Mouse (Mus musculus): ENCODE measurements around the gene Tspo. TPM values are rescaled to one million over a fixed set of nuclear protein-coding genes. Genes with fewer than 3 reads are reported as not detected.

Gene Tspo
- polyA plus RNA-seq, 1 experiment from 2014 or later: 57.8 TPM

- Histone ChIP-seq H3K4me3 (ENCODE audit: low read length) (peak overlapping the region; percentile 49), H3K9ac (ENCODE audit: low read depth, low read length) (peak overlapping the region; percentile 51), H3K4me1 (ENCODE audit: control insufficient read depth, insufficient read depth, low read length) (peaks cover 28% of the 10 kb centered on the region), H3K36me3 (ENCODE audit: control insufficient read depth, insufficient read depth, low read length) (no peaks in the 10 kb centered on the region), H3K27ac (ENCODE audit: low read depth, low read length) (no peak overlapping the region), H3K27me3 (ENCODE audit: control insufficient read depth, insufficient read depth, low read length) (peaks cover 27% of the 10 kb centered on the region), H3K4me2 (replicated peaks; ENCODE audit: low read depth, low read length) (peak overlapping the region; percentile 84), H3K9me3 (ENCODE audit: control insufficient read depth, low read length) (no peaks in the 10 kb centered on the region)
- ATAC-seq (ENCODE audit: low FRiP score, low TSS enrichment): 0 out of 2 replicates have a peak, but pooled peaks have one; percentile 5
- WGBS: under 1% methylated on average over 26 of the region's 26 CpGs
Measured at GRCm38 (mm10) chr15:83527092-83527437, 36.3 kb upstream of the Tspo start.

DNA sequence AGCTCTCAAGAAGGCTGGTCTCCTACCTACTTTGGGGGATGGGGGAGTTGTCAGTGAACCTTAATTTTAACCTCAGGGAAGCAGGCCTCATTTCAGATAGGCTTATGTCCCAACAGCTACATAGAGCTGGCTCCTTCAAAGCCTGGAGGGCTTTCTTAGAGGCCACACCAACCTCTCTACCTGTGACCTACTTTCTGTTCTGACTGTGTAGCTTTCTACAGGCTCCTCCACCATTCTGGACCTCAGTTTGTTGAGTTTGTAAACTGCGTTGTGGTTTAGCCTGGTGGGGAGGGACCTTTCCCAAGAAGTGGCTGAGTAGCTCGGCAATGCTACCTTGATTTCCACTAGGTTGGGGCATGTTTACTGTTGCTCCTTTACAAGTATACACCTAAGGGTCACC, 35.6 kb upstream of the Tspo start:
- no peak for ATAC-seq (ENCODE audit: low FRiP score, low TSS enrichment)
- H3K4me2 ChIP-seq (replicated peaks; ENCODE audit: low read depth, low read length): peak overlapping the region; percentile 84
- H3K9me3 ChIP-seq (ENCODE audit: control insufficient read depth, low read length): no peaks in the 10 kb centered on the region
- H3K9ac ChIP-seq (ENCODE audit: low read depth, low read length): no peak overlapping the region
- peaks cover 27% of the 10 kb centered on the region for H3K4me1 ChIP-seq (ENCODE audit: control insufficient read depth, insufficient read depth, low read length)
- peaks cover 27% of the 10 kb centered on the region for H3K27me3 ChIP-seq (ENCODE audit: control insufficient read depth, insufficient read depth, low read length)
- no peak overlapping the region for H3K27ac ChIP-seq (ENCODE audit: low read depth, low read length)
- 67% methylated on average over 2 of the region's 2 CpGs for WGBS
- no peak overlapping the region for H3K4me3 ChIP-seq (ENCODE audit: low read length)
- no peaks in the 10 kb centered on the region for H3K36me3 ChIP-seq (ENCODE audit: control insufficient read depth, insufficient read depth, low read length)

DNA sequence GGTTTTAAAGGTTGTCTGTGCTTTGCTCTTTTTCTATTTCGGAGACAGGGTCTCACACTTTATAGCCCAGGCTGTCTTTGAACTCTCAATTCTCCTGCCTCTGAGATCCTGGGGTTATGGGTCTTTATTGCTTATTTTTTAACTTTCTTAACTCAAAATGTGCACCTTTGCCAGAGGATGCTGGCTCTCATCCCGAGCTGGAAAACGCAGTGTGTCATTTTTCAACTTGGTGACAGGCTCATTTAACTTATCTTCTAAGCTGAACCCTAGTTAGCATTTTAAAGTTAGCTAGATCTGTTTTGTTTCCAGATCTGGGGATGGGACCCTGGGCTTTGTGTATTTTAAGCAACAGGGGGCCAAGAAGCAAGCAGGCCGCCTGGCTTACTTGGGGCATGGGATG, 34.5 kb upstream of the Tspo start:
- H3K27ac ChIP-seq (ENCODE audit: low read depth, low read length): no peak overlapping the region
- H3K27me3 ChIP-seq (ENCODE audit: control insufficient read depth, insufficient read depth, low read length): peaks cover 27% of the 10 kb centered on the region
- WGBS: 56% methylated on average over 4 of the region's 4 CpGs
- peaks cover 27% of the 10 kb centered on the region for H3K4me1 ChIP-seq (ENCODE audit: control insufficient read depth, insufficient read depth, low read length)
- no peak overlapping the region for H3K9ac ChIP-seq (ENCODE audit: low read depth, low read length)
- H3K4me2 ChIP-seq (replicated peaks; ENCODE audit: low read depth, low read length): no peak overlapping the region
- ATAC-seq (ENCODE audit: low FRiP score, low TSS enrichment): no peak
- no peaks in the 10 kb centered on the region for H3K9me3 ChIP-seq (ENCODE audit: control insufficient read depth, low read length)
- no peak overlapping the region for H3K4me3 ChIP-seq (ENCODE audit: low read length)
- H3K36me3 ChIP-seq (ENCODE audit: control insufficient read depth, insufficient read depth, low read length): no peaks in the 10 kb centered on the region

GRCm38 (mm10) chr15:83529765-83530164, 33.6 kb upstream of the Tspo start:
- Histone ChIP-seq H3K4me2 (replicated peaks; ENCODE audit: low read depth, low read length) (no peak overlapping the region), H3K9ac (ENCODE audit: low read depth, low read length) (no peak overlapping the region), H3K4me1 (ENCODE audit: control insufficient read depth, insufficient read depth, low read length) (peaks cover 27% of the 10 kb centered on the region), H3K27ac (ENCODE audit: low read depth, low read length) (no peak overlapping the region), H3K4me3 (ENCODE audit: low read length) (no peak overlapping the region), H3K27me3 (ENCODE audit: control insufficient read depth, insufficient read depth, low read length) (peaks cover 27% of the 10 kb centered on the region), H3K9me3 (ENCODE audit: control insufficient read depth, low read length) (no peaks in the 10 kb centered on the region), H3K36me3 (ENCODE audit: control insufficient read depth, insufficient read depth, low read length) (no peaks in the 10 kb centered on the region)
- 76% methylated on average over 5 of the region's 5 CpGs for WGBS
- no peak for ATAC-seq (ENCODE audit: low FRiP score, low TSS enrichment)

DNA sequence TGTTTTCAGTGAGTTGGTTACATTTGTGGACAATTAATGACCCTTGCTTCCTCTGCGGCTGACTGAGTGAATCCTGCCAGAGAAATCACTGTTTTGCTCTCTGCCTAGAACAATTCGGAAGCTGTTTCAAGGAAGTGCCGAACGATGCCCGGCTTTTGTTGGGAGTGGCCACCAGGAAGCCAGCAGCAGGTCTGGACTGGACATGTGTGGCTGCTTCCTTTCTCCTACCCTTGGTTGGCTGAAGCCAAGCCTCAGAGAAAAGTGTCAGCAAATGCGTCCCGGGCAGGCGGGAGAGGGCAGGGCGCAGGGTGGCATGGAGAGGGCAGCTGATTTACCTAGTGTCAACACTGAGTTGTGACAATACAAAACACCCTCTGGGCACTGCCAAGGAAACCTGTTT, 33.2 kb upstream of the Tspo start:
- H3K9ac ChIP-seq (ENCODE audit: low read depth, low read length): no peak overlapping the region

GRCm38 (mm10) chr15:83530688-83531087, 32.7 kb upstream of the Tspo start:
- no peak overlapping the region for H3K4me2 ChIP-seq (replicated peaks; ENCODE audit: low read depth, low read length)
- no peaks in the 10 kb centered on the region for H3K36me3 ChIP-seq (ENCODE audit: control insufficient read depth, insufficient read depth, low read length)
- H3K27ac ChIP-seq (ENCODE audit: low read depth, low read length): peak overlapping the region; percentile 51; the same call in 1 of the 2 replicates
- peaks cover 25% of the 10 kb centered on the region for H3K27me3 ChIP-seq (ENCODE audit: control insufficient read depth, insufficient read depth, low read length)
- no peak overlapping the region for H3K9ac ChIP-seq (ENCODE audit: low read depth, low read length)
- no peak overlapping the region for H3K4me3 ChIP-seq (ENCODE audit: low read length)
- H3K9me3 ChIP-seq (ENCODE audit: control insufficient read depth, low read length): no peaks in the 10 kb centered on the region
- peaks cover 25% of the 10 kb centered on the region for H3K4me1 ChIP-seq (ENCODE audit: control insufficient read depth, insufficient read depth, low read length)
- 59% methylated on average over 6 of the region's 6 CpGs for WGBS
- ATAC-seq (ENCODE audit: low FRiP score, low TSS enrichment): no peak

More for the DNA sequence above, 33.2 kb upstream of the Tspo start:
- no peak for ATAC-seq (ENCODE audit: low FRiP score, low TSS enrichment)
- no peaks in the 10 kb centered on the region for H3K9me3 ChIP-seq (ENCODE audit: control insufficient read depth, low read length)
- no peak overlapping the region for H3K4me3 ChIP-seq (ENCODE audit: low read length)
- H3K27me3 ChIP-seq (ENCODE audit: control insufficient read depth, insufficient read depth, low read length): peaks cover 27% of the 10 kb centered on the region
- WGBS: 33% methylated on average over 9 of the region's 9 CpGs
- no peak overlapping the region for H3K4me2 ChIP-seq (replicated peaks; ENCODE audit: low read depth, low read length)
- H3K36me3 ChIP-seq (ENCODE audit: control insufficient read depth, insufficient read depth, low read length): no peaks in the 10 kb centered on the region
- H3K27ac ChIP-seq (ENCODE audit: low read depth, low read length): peak overlapping the region; percentile 51; the same call in 1 of the 2 replicates
- peaks cover 27% of the 10 kb centered on the region for H3K4me1 ChIP-seq (ENCODE audit: control insufficient read depth, insufficient read depth, low read length)

GRCm38 (mm10) chr15:83531961-83532469, 31.4 kb upstream of the Tspo start:
- Histone ChIP-seq H3K4me1 (ENCODE audit: control insufficient read depth, insufficient read depth, low read length) (peaks cover 18% of the 10 kb centered on the region), H3K9ac (ENCODE audit: low read depth, low read length) (no peak overlapping the region)

DNA sequence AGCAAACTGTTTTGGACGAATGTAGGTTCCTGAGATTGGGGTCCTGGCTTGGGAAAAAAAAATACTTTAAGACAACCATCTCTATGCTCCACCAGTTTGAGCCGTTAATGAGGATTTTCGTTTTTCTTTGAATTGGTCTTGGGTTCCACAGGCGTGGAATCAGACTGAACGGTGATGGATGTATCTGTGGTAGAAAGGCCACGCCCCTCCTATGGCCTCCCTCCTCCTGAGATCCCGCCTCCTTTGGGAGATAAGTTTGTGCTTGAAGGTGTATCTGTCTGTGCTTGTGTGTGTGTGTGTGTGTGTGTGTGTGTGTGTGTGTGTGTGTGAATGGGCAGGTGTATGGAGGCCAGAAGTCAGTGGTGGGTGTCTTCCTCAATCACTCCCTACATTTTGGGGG, 30.8 kb upstream of the Tspo start:
- Histone ChIP-seq H3K27me3 (ENCODE audit: control insufficient read depth, insufficient read depth, low read length) (peaks cover 8% of the 10 kb centered on the region; the same call in 1 of the 2 replicates), H3K27ac (ENCODE audit: low read depth, low read length) (no peak overlapping the region), H3K36me3 (ENCODE audit: control insufficient read depth, insufficient read depth, low read length) (no peaks in the 10 kb centered on the region), H3K9me3 (ENCODE audit: control insufficient read depth, low read length) (no peaks in the 10 kb centered on the region), H3K4me3 (ENCODE audit: low read length) (no peak overlapping the region), H3K4me2 (replicated peaks; ENCODE audit: low read depth, low read length) (no peak overlapping the region), H3K9ac (ENCODE audit: low read depth, low read length) (no peak overlapping the region), H3K4me1 (ENCODE audit: control insufficient read depth, insufficient read depth, low read length) (peaks cover 15% of the 10 kb centered on the region)
- WGBS: 67% methylated on average over 7 of the region's 7 CpGs
- ATAC-seq (ENCODE audit: low FRiP score, low TSS enrichment): no peak

More at GRCm38 (mm10) chr15:83531961-83532469, 31.4 kb upstream of the Tspo start:
- Histone ChIP-seq H3K4me2 (replicated peaks; ENCODE audit: low read depth, low read length) (no peak overlapping the region), H3K9me3 (ENCODE audit: control insufficient read depth, low read length) (no peaks in the 10 kb centered on the region), H3K27me3 (ENCODE audit: control insufficient read depth, insufficient read depth, low read length) (peaks cover 13% of the 10 kb centered on the region; the same call in 1 of the 2 replicates), H3K36me3 (ENCODE audit: control insufficient read depth, insufficient read depth, low read length) (no peaks in the 10 kb centered on the region), H3K27ac (ENCODE audit: low read depth, low read length) (no peak overlapping the region), H3K4me3 (ENCODE audit: low read length) (no peak overlapping the region)
- WGBS: 81% methylated on average over 5 of the region's 5 CpGs
- no peak for ATAC-seq (ENCODE audit: low FRiP score, low TSS enrichment)

- WGBS: 71% methylated on average over 17 of the region's 17 CpGs
- no peaks in the 10 kb centered on the region for H3K9me3 ChIP-seq (ENCODE audit: control insufficient read depth, low read length)
- no peaks in the 10 kb centered on the region for H3K27me3 ChIP-seq (ENCODE audit: control insufficient read depth, insufficient read depth, low read length)
- H3K4me1 ChIP-seq (ENCODE audit: control insufficient read depth, insufficient read depth, low read length): peaks cover 6% of the 10 kb centered on the region; the same call in 1 of the 2 replicates
- H3K27ac ChIP-seq (ENCODE audit: low read depth, low read length): no peak overlapping the region
- H3K36me3 ChIP-seq (ENCODE audit: control insufficient read depth, insufficient read depth, low read length): no peaks in the 10 kb centered on the region
- H3K9ac ChIP-seq (ENCODE audit: low read depth, low read length): no peak overlapping the region
- H3K4me2 ChIP-seq (replicated peaks; ENCODE audit: low read depth, low read length): no peak overlapping the region
- no peak for ATAC-seq (ENCODE audit: low FRiP score, low TSS enrichment)
- H3K4me3 ChIP-seq (ENCODE audit: low read length): no peak overlapping the region
Measured at GRCm38 (mm10) chr15:83534960-83535889, 28.2 kb upstream of the Tspo start.
